Mouse (Mus musculus): ENCODE results near the gene Hlx.

Gene Hlx

GRCm38 (mm10) chr1:184713716-184714115, 18.7 kb downstream of the Hlx start:
- no peak for DNase-seq

GRCm38 (mm10) chr1:184707532-184708248, 24.7 kb downstream of the Hlx start:
- no peak for DNase-seq

DNA sequence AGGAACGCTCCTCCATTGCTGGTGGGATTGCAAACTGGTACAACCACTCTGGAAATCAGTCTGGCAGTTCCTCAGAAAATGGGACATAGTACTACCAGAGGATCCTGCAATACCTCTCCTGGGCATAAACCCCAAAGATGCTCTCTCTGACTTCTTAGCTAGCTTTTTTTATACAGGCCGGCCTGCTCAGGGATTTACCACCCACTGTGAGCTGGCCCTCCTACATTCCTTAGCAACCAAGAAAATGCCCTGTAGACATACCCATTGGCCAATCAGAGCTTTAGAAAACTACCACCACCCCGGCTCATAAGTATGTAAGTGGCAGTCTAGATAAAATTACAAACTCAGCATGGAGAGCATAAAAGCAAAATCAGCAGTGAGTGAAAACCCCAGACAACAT, 27.5 kb downstream of the Hlx start:
- no peak for DNase-seq

DNA sequence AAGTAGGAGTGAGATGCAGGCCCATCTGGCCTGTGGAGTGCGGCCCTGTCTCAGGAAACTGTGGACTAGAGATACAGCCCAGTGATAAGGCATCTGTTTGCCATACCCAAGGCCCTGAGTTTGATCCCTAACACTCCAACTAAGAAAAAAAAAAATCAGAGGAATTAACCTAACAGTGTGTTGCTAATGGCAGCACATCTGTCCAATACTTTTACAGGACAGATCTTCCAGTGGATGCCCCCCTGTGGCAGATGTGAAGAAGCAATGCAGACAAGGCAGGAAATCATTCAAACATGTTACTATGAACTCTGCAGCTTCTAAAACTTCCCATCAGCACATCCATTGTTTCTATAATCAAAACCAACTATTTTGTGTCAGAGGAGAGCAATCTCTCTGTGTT, 33.1 kb downstream of the Hlx start:
- no peak for DNase-seq

- DNase-seq = no peak
These were observed 37.0 kb downstream of the Hlx start for GRCm38 (mm10) chr1:184695451-184695850.

GRCm38 (mm10) chr1:184692204-184692904, 40.1 kb downstream of the Hlx start:
- DNase-seq = no peak

DNA sequence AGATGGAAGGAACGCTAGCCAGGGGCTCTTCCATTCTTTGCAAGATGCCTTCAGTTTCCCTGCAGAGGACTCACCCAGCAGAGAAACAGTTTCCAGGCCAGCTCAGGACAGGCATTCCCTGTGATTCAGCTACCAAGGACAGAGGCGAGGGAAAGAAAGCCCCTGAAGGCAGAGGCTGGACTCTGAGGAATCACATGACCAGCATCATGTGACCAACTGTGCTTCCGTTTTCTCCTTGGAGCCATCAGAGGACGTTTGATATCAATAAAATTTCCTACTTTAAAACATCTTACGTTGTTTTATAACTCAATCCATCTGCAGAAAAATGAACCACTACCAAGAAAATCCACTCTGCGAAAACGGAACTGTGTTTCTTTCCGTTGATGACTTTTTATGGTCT, 41.2 kb downstream of the Hlx start:
- DNase-seq = no peak

DNA sequence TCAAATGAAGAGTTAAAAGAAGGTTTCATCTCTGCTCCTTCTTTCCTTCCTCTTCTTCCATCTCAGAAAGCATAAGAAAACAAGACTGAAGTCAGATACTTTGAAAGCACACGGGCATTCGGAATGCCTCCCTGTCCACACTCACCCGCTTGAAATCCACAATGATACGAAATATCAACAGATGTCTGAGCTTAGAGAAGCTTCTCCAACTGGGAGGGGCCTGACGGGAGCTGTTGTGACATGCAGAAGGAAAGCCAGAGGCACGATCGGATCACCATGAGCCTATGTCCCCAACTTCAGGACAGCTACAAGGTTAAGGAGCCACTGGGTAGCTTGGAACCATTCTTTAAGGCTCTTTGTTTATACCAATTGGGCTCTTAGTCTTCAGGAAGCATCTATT, 44.4 kb downstream of the Hlx start:
- DNase-seq = no peak

- no peak for DNase-seq
These were observed 44.9 kb downstream of the Hlx start for GRCm38 (mm10) chr1:184687512-184687911.

DNA sequence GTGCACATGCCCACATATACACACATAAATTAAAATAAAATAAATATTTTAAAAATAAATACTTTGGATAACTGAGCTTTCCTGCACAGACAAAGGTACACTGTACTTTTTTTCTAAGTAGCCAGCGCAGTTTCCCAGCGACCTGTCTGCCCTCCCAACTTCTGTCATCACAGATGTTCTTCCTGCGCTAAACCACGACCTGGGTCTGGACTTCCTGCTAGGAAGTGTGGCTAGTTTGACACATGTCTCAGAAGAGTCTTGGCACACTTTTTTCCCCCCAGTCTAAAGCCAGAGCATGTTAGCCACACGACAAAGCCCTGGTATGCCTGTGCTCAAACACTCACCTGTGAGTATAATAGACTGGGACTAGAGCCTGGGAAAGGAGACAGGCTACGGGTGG, 48.9 kb downstream of the Hlx start:
- no peak for DNase-seq

DNA sequence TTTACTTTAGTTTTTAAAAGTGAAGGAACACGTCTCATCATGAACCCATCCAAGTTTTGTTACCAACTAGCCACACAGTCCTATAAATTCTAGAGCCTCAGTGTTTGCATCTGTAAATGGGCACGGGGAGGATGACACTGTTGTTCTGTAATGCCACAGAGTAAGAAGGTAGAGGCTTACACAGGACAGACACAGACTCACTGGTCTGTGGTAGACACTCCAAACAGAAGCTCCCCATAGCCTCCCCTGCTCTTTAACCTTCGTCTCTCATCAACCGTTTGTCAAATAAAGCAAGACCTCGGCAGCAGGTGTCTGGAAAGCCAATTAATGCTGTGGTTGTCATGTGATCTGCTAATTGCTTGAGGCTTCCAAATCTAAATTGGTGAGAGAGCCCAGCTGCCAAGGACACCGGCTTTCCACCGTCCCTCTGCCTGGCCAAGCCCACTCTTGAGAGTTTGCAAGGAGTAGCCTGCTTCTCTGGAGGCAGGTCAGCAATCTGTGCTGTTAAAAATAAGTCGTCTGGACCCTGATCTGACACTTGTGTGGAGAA, 52.9 kb downstream of the Hlx start:
- DNase-seq = no peak

- DNase-seq = no peak
These were observed 54.8 kb downstream of the Hlx start for GRCm38 (mm10) chr1:184677641-184678040.
